Mouse (Mus musculus) embryonic facial prominence, embryonic 15.5 days (tissue): ENCODE data around the gene Arfip2. TPM values are rescaled to one million over a fixed set of nuclear protein-coding genes. Genes with fewer than 3 reads are reported as not detected.

Source experiments
- ATAC-seq: fragments of 200-750 bp; cut with Nextera tagmentation; 2 replicates; pipeline ENCODE4 v1.8.0; 2017; ENCODE audit warnings: low read depth, moderate TSS enrichment; ENCODE audit not compliant: insufficient number of reproducible peaks, low FRiP score, low TSS enrichment
- H3K27ac ChIP-seq: fragments of 300-500 bp; sonication (generic); replicated peaks from 2 replicates; pipeline ENCODE4 v1.5.1; 2015; ENCODE audit warnings: mild to moderate bottlenecking, inconsistent platforms
- H3K27me3 ChIP-seq: fragments of 300-500 bp; sonication (generic); 2 replicates; pipeline ENCODE4 v1.6.1; 2015; ENCODE audit warnings: inconsistent platforms
- H3K36me3 ChIP-seq: fragments of 300-500 bp; sonication (generic); 2 replicates; pipeline ENCODE4 v1.6.1; 2015; ENCODE audit warnings: mild to moderate bottlenecking, inconsistent platforms
- H3K4me1 ChIP-seq: fragments of 300-500 bp; sonication (generic); 2 replicates; pipeline ENCODE4 v1.6.1; 2015; ENCODE audit warnings: inconsistent platforms
- H3K4me2 ChIP-seq: fragments of 300-500 bp; sonication (generic); replicated peaks from 2 replicates; pipeline ENCODE4 v1.6.1; 2015; ENCODE audit warnings: mild to moderate bottlenecking, inconsistent platforms
- H3K4me3 ChIP-seq: fragments of 300-500 bp; sonication (generic); replicated peaks from 2 replicates; pipeline ENCODE4 v1.5.1; 2015; ENCODE audit warnings: mild to moderate bottlenecking, inconsistent platforms
- H3K9ac ChIP-seq: fragments of 300-500 bp; sonication (generic); 2 replicates; pipeline ENCODE4 v1.6.1; 2015; ENCODE audit warnings: inconsistent platforms
- H3K9me3 ChIP-seq: fragments of 300-500 bp; sonication (generic); replicated peaks from 2 replicates; pipeline ENCODE4 v1.6.1; 2016; ENCODE audit warnings: inconsistent platforms
- WGBS: fragments of 180-500 bp; shearing (Covaris S2); methylation state at CpG from one replicate; pipeline ENCODE4 v1.1.7; 2015; 5-methylcytosine and 5-hydroxymethylcytosine counted together
- polyA plus RNA-seq: library from polyadenylated mRNA; unstranded; fragments of >200 nt; fragmentation: Nextera tagmentation; extraction: Ambion mirVana; gene quantifications from 2 replicates; pipeline ENCODE4 v1.2.1, GENCODE M21; 2015

Gene Arfip2
- polyA plus RNA-seq, 1 experiment from 2014 or later: 97.7 TPM

DNA sequence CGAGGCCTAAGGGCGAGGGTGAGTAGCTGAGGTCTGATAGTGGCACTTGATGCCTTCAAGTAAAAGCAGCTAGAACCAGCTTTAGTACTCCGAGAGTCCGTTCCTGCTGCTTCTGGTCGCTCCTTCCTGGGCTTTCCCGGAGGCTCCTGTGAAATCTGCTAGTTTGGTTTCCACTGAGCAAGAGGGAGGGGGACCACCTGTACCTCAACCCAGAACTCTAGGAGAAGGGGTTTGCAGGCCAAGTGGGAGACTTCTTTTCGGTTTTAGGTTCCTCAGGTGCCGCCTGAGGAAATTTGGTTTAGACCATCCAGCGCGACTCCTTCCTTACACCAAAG is 6.4 kb downstream of the Arfip2 start:
- no peak; the same call in 1 of the 2 replicates for ATAC-seq
- H3K27ac ChIP-seq: peak overlapping the region; percentile 83
- no peaks in the 10 kb centered on the region for H3K27me3 ChIP-seq
- H3K36me3 ChIP-seq: peaks cover 34% of the 10 kb centered on the region
- peak overlapping the region; percentile 93 for H3K4me3 ChIP-seq
- peak overlapping the region; percentile 57 for H3K4me2 ChIP-seq
- WGBS: 5% methylated on average over 10 of the region's 10 CpGs
- no peaks in the 10 kb centered on the region for H3K9me3 ChIP-seq
- H3K4me1 ChIP-seq: peaks cover 44% of the 10 kb centered on the region
- H3K9ac ChIP-seq: peak overlapping the region; percentile 78

DNA sequence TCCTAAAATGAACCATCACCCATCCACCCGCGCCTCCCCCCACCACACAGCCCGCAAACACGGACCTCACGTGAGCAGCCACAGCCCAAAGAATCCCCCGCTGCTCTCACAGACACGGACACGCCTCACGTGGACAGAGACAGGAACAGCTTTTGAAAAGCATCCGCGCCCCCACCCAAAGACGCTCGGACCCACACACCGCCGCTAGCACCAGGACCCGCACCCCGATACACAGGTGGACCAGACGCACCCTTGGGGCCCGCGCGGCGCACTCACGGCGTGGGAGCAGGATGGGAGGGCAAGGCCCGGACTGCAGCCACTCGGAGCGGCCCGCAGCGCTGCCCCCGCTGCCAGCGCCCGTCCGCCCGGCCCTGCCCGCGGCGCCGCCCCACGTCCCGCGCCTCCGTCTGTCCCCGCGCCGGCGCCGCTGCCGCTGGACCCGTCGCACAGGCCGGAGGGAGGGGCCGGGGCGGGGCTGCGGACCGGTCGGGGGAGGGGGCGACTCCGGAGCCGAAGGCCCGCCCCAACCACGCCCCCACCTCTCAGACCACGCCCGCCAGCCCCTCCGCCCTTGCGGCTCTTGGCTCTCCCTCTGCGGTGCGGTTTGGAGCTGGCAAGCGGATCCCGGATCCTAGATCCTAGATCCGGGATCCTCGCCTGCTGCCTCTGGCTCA is 7.0 kb downstream of the Arfip2 start, which contains the start of gene Trim3:
TSS of gene Trim3 (minus strand) at position 445 of the 674 bp plus-strand sequence.
- ATAC-seq: peak; percentile 92
- Histone ChIP-seq H3K4me3 (peak within 1 kb of the TSS; percentile 93), H3K4me2 (peak within 1 kb of the TSS; percentile 57), H3K9ac (peak within 1 kb of the TSS; percentile 78), H3K36me3 (peaks cover 29% of the 10 kb centered on the region), H3K27ac (peak within 1 kb of the TSS; percentile 83), H3K27me3 (no peaks in the 10 kb centered on the region), H3K4me1 (peaks cover 45% of the 10 kb centered on the region), H3K9me3 (no peaks in the 10 kb centered on the region)
- under 1% methylated on average over 60 of the region's 71 CpGs for WGBS

DNA sequence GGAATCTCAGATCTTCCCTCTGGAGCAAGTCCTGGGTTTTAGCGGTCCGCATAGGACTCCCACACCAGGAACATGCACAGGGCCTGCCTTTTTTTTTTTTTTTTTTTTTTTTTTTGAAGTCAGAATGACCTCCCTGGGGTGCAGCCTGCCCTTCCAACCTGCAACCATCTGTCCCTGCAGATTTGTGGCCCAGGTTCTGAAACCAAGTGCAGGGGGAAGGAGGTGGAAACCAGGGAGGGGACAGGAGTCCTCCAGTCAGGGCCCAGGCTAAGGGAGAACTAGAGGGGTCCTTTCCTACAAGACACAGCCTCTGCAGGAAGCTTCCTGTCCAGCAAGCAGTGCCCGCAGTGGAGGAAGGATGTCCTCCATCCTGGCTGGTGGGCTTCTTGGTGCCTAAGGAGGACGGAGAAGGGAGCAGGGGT is 7.7 kb downstream of the Arfip2 start:
- ATAC-seq: no peak
- Histone ChIP-seq H3K4me2 (peak overlapping the region; percentile 57), H3K4me3 (peak overlapping the region; percentile 93), H3K27ac (0 out of 2 replicates have a peak overlapping the region, but pooled peaks have one; percentile 34), H3K27me3 (no peaks in the 10 kb centered on the region), H3K4me1 (peaks cover 47% of the 10 kb centered on the region), H3K9ac (no peak overlapping the region), H3K36me3 (peaks cover 23% of the 10 kb centered on the region), H3K9me3 (no peaks in the 10 kb centered on the region)
- 14% methylated on average over 4 of the region's 4 CpGs for WGBS

DNA sequence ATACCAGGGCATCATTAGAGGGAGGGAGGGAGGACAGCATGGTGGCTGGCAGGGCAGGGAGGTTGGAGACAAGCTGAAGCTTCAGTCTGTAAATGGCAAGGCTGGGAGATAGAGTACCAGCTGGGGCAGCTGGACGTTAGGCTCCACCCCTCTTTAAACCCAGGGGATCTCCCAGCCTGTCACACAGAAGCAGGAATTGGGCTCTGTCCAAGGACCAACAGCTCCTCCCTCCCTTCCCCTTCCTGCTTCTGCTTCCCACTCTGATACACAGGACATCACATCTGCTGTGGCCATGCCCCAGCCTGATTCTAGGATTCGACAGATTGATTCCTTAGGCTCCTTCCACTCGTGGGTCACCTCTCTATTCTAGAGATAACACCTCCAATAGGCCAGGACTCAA is 11.6 kb downstream of the Arfip2 start:
- Histone ChIP-seq H3K36me3 (peaks cover 16% of the 10 kb centered on the region), H3K4me2 (no peak overlapping the region), H3K27me3 (no peaks in the 10 kb centered on the region), H3K4me1 (peaks cover 37% of the 10 kb centered on the region), H3K4me3 (no peak overlapping the region), H3K9ac (no peak overlapping the region), H3K9me3 (no peaks in the 10 kb centered on the region), H3K27ac (no peak overlapping the region)
- WGBS: 29% methylated on average over 3 of the region's 3 CpGs
- ATAC-seq: no peak

DNA sequence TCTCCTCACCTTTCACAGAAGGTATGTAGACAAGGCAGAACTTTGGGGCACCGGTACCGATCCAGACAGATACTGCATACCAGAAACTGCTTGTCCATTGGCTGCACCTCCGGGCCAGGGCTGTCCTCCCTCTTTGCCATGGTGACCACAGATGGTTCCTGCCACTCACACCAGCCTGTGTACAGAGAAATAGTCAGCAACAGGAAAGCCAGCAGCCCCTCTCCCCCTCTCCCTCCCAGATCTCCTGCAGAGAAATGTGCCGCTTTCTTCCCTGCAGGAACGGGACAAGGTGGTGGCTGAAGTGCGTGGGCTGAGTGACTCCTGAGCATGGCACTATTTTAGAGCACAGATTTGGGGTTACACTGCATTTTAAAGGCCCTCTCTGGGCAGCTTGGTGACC is 14.8 kb downstream of the Arfip2 start:
- H3K9me3 ChIP-seq: no peaks in the 10 kb centered on the region
- no peak overlapping the region for H3K4me2 ChIP-seq
- no peak for ATAC-seq
- no peak overlapping the region for H3K27ac ChIP-seq
- H3K9ac ChIP-seq: no peak overlapping the region
- H3K36me3 ChIP-seq: peaks cover 28% of the 10 kb centered on the region
- no peak overlapping the region for H3K4me3 ChIP-seq
- no peaks in the 10 kb centered on the region for H3K27me3 ChIP-seq
- 75% methylated on average over 6 of the region's 6 CpGs for WGBS
- H3K4me1 ChIP-seq: peaks cover 25% of the 10 kb centered on the region

DNA sequence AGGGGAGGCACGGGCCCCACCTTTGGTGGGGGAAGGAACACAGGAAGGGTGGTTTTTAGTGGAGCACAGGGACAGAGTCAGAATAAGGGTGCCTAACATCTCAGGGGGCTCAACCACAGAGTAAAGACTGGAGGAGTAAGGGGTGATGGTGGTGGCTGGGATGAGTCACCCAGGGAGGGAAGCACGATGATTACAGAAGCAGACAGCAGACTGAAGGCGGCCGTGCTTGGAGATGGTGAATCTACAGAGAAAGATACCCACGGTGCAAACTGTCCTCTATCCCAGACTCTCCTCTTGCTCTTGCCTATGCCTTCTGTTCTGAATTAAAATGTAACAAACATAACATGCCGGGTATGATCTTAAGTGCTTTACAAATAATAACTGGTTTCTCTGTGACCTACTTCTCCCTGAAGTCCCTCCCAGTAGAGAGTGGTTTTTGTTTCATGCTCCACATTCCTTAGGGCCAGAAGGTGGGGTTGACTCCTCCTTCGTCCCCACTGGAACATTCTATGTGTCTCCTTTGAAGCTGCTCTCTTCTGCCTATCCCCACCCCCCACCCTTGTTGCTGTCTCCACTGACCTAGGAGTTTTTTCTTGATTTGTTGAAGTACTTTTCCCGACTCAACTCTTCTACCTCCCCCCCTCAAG is 18.4 kb downstream of the Arfip2 start:
- H3K36me3 ChIP-seq: peaks cover 62% of the 10 kb centered on the region
- H3K4me2 ChIP-seq: no peak overlapping the region
- 0 out of 2 replicates have a peak, but pooled peaks cover 8% of the 10 kb centered on the region for H3K4me1 ChIP-seq
- no peak overlapping the region for H3K4me3 ChIP-seq
- ATAC-seq: peak; percentile 43; the same call in 1 of the 2 replicates
- H3K9ac ChIP-seq: no peak overlapping the region
- H3K27ac ChIP-seq: peak overlapping the region; percentile 68
- 45% methylated on average over 8 of the region's 8 CpGs for whole genome bisulfite sequencing
- H3K9me3 ChIP-seq: no peaks in the 10 kb centered on the region
- no peaks in the 10 kb centered on the region for H3K27me3 ChIP-seq

DNA sequence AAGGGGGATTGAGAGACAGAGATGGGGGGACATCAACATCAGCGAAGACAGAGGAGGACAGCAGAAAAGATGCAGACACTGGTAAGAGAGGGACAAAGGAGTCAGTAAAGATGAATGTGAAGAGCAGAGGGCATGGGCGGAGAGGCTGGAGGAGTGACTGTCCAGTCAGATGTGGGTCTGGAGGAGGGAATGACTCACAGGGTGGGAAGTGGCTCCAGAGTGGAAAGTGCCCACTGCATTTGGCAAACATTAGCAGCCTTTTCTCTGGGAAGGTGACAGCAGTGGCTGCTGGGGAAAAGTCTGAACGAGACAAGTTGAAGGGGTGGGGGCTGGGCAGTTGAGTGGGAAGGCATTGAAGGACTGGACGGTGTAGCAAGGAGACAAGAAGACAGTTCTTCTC is 19.2 kb downstream of the Arfip2 start:
- H3K27me3 ChIP-seq: no peaks in the 10 kb centered on the region
- H3K9ac ChIP-seq: no peak overlapping the region
- no peak for ATAC-seq
- no peak overlapping the region for H3K4me3 ChIP-seq
- H3K36me3 ChIP-seq: peaks cover 70% of the 10 kb centered on the region
- no peaks in the 10 kb centered on the region for H3K9me3 ChIP-seq
- WGBS: 69% methylated on average over 4 of the region's 4 CpGs
- peak overlapping the region; percentile 68; the same call in 1 of the 2 replicates for H3K27ac ChIP-seq
- 0 out of 2 replicates have a peak, but pooled peaks cover 8% of the 10 kb centered on the region for H3K4me1 ChIP-seq
- H3K4me2 ChIP-seq: no peak overlapping the region

DNA sequence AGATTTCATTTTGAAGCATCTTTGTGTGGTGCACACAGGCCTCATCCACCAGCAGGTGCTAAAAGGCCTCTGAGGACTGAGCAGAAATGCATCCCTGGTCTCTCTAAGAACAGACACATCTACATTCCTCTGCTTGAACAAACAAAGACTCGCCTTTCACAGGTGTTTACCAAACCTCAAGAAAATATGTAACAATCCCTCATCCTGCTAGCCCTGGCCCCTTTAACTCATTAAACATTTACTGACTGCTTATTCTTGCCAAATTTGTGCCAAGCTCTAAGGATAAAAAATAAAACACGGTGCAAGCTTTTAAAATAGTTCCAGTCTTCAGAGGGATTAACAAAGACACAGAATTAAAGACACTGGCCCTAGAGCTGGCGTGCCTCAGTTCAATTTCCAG is 20.5 kb downstream of the Arfip2 start:
- H3K4me1 ChIP-seq: 0 out of 2 replicates have a peak, but pooled peaks cover 8% of the 10 kb centered on the region
- WGBS: 59% methylated on average over 3 of the region's 3 CpGs
- H3K9ac ChIP-seq: no peak overlapping the region
- no peak overlapping the region for H3K4me2 ChIP-seq
- H3K36me3 ChIP-seq: peaks cover 77% of the 10 kb centered on the region
- no peak overlapping the region for H3K4me3 ChIP-seq
- no peaks in the 10 kb centered on the region for H3K9me3 ChIP-seq
- no peaks in the 10 kb centered on the region for H3K27me3 ChIP-seq
- no peak for ATAC-seq
- H3K27ac ChIP-seq: no peak overlapping the region

DNA sequence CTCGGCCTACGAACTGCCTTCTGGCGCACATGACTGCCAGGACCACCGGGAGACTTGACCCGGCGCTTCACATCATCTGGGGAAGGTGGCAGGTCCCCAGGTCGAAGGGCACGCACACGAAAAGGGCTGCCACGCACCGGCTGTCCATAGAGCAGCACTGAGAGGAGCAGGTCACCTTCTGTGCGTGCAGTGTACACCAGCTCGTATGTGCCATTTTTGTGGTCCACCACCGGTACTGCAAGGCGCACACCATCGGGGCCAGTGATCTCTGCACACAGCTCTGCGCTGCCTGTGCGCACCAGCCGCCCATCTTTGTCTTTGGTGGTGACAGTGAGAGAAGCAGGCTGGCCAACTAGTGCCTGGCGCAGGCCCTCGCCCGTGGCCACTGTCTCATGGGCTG is 22.4 kb downstream of the Arfip2 start:
- ATAC-seq: no peak
- 96% methylated on average over 22 of the region's 22 CpGs for WGBS
- H3K27me3 ChIP-seq: no peaks in the 10 kb centered on the region
- no peak overlapping the region for H3K4me3 ChIP-seq
- H3K9ac ChIP-seq: no peak overlapping the region
- H3K4me1 ChIP-seq: 0 out of 2 replicates have a peak, but pooled peaks cover 8% of the 10 kb centered on the region
- peaks cover 81% of the 10 kb centered on the region for H3K36me3 ChIP-seq
- no peak overlapping the region for H3K27ac ChIP-seq
- H3K4me2 ChIP-seq: no peak overlapping the region
- H3K9me3 ChIP-seq: no peaks in the 10 kb centered on the region

DNA sequence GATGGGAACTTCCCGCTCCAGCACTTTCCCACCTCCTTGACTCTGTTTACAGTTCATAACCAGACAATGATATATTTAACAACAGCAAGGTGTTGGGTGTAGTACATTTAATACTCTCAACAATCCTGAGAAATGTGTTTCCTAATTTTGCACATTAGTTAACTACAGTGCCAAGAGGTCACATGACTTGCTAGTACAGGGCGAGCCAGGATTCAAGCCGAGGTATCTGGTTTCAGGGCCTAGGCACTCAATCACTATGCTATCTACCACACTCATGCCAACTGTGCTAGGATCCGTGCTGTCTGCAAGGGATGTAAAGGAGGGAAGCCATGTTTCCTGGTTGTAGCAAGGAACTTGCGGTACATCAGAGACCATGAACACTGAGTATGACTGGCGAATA is 23.7 kb downstream of the Arfip2 start:
- Histone ChIP-seq H3K4me1 (0 out of 2 replicates have a peak, but pooled peaks cover 2% of the 10 kb centered on the region), H3K36me3 (peaks cover 94% of the 10 kb centered on the region), H3K27ac (no peak overlapping the region), H3K9ac (no peak overlapping the region), H3K4me2 (no peak overlapping the region), H3K4me3 (no peak overlapping the region), H3K9me3 (no peaks in the 10 kb centered on the region), H3K27me3 (no peaks in the 10 kb centered on the region)
- no peak for ATAC-seq
- 79% methylated on average over 6 of the region's 6 CpGs for WGBS

DNA sequence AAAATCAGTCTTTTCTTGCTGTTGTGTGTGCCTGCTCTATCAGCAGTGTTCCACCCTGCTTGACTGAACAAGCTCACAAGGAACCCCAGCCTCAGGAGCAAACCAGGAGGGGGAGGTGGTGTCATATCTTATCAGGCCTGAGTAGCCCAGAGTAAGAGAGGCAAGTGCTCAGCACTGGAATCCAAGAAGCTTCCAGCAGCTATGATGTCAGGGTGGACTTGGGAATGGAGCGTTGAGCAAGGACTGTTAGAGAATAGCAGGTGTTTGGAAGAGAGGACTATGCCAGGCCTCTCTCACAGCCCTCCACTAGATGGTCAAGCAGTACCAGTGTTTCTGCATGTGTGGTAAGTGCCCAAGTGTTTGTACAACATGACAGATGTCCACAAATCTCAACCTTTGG is 24.5 kb downstream of the Arfip2 start:
- Histone ChIP-seq H3K9ac (no peak overlapping the region), H3K27ac (no peak overlapping the region), H3K4me3 (no peak overlapping the region), H3K27me3 (no peaks in the 10 kb centered on the region), H3K9me3 (no peaks in the 10 kb centered on the region), H3K36me3 (peaks cover 99% of the 10 kb centered on the region), H3K4me1 (no peaks in the 10 kb centered on the region), H3K4me2 (no peak overlapping the region)
- WGBS: 77% methylated on average over 1 of the region's 1 CpGs
- no peak for ATAC-seq
